Mouse (Mus musculus) embryonic facial prominence, embryonic 11.5 days (tissue): ENCODE measurements around the gene Lce1e. TPM values are rescaled to one million over a fixed set of nuclear protein-coding genes. Genes with fewer than 3 reads are reported as not detected.
"Not testable (repeated sequence)": the region's sequence is repeated elsewhere in the genome, so short reads cannot be mapped to it uniquely, and the experiment has no call there.

Source experiments
- ATAC-seq: fragments of 200-750 bp; cut with Nextera tagmentation; replicated peaks from 2 replicates; pipeline ENCODE4 v1.8.0; 2017; ENCODE audit warnings: low read depth; ENCODE audit not compliant: insufficient number of reproducible peaks, low FRiP score, low TSS enrichment
- DNase-seq: peaks from one replicate; pipeline ENCODE4 v3.0.0-alpha.2; 2015; ENCODE audit warnings: low spot score
- H3K27ac ChIP-seq: fragments of 300-500 bp; sonication (generic); replicated peaks from 2 replicates; pipeline ENCODE4 v1.5.1; 2014; ENCODE audit warnings: mild to moderate bottlenecking, low read depth, low read length, control low read depth
- H3K27me3 ChIP-seq: fragments of 300-500 bp; sonication (generic); 2 replicates; pipeline ENCODE4 v1.6.1; 2014; ENCODE audit warnings: mild to moderate bottlenecking, low read length, moderate library complexity, mixed read lengths; ENCODE audit not compliant: control insufficient read depth, insufficient read depth
- H3K36me3 ChIP-seq: fragments of 300-500 bp; sonication (generic); replicated peaks from 2 replicates; pipeline ENCODE4 v1.6.1; 2014; ENCODE audit warnings: low read depth, mild to moderate bottlenecking, low read length, moderate library complexity, mixed read lengths; ENCODE audit not compliant: control insufficient read depth, insufficient read depth
- H3K4me1 ChIP-seq: fragments of 300-500 bp; sonication (generic); 2 replicates; pipeline ENCODE4 v1.6.1; 2014; ENCODE audit warnings: low read length, mixed read lengths; ENCODE audit not compliant: control insufficient read depth, insufficient read depth
- H3K4me2 ChIP-seq: fragments of 300-500 bp; sonication (generic); 2 replicates; pipeline ENCODE4 v1.6.1; 2014; ENCODE audit warnings: low read depth, mild to moderate bottlenecking, control low read depth, low read length, moderate library complexity
- H3K4me3 ChIP-seq: fragments of 300-500 bp; sonication (generic); 2 replicates; pipeline ENCODE4 v1.5.1; 2014; ENCODE audit warnings: low read depth, low read length, control low read depth
- H3K9ac ChIP-seq: fragments of 300-500 bp; sonication (generic); replicated peaks from 2 replicates; pipeline ENCODE4 v1.6.1; 2014; ENCODE audit warnings: mild to moderate bottlenecking, control low read depth, low read length
- H3K9me3 ChIP-seq: fragments of 300-500 bp; sonication (generic); replicated peaks from 2 replicates; pipeline ENCODE4 v1.6.1; 2016; ENCODE audit warnings: mild to moderate bottlenecking, low read length, inconsistent platforms, mixed read lengths; ENCODE audit not compliant: control insufficient read depth
- WGBS: fragments of 180-500 bp; shearing (Covaris S2); extraction: QIAGEN DNeasy Blood & Tissue Kit; methylation state at CpG from one replicate; pipeline ENCODE4 v1.1.7; 2014; 5-methylcytosine and 5-hydroxymethylcytosine counted together
- polyA plus RNA-seq: library from polyadenylated mRNA; unstranded; fragments of >200 nt; fragmentation: Nextera tagmentation; extraction: Ambion mirVana; gene quantifications from 2 replicates; pipeline ENCODE4 v1.2.1, GENCODE M21; 2014

The Lce1e gene
- polyA plus RNA-seq, 1 experiment from 2014 or later: not detected

- Histone ChIP-seq H3K4me1 (no peaks in the 10 kb centered on the region), H3K4me3 (no peak overlapping the region), H3K9ac (no peak overlapping the region), H3K9me3 (no peaks in the 10 kb centered on the region), H3K27me3 (no peaks in the 10 kb centered on the region), H3K27ac (no peak overlapping the region), H3K36me3 (no peaks in the 10 kb centered on the region), H3K4me2 (no peak overlapping the region)
- no peak for DNase-seq
- ATAC-seq: no peak
Measured at GRCm38 (mm10) chr3:92691688-92692087, 17.2 kb downstream of the Lce1e start.

- not testable (repeated sequence) for H3K9me3 ChIP-seq, H3K9ac ChIP-seq, DNase-seq, H3K4me3 ChIP-seq, H3K4me2 ChIP-seq, H3K36me3 ChIP-seq, H3K27me3 ChIP-seq, H3K4me1 ChIP-seq, ATAC-seq, H3K27ac ChIP-seq
- WGBS: 84% methylated on average over 16 of the region's 16 CpGs
Measured at GRCm38 (mm10) chr3:92689154-92689553, 19.7 kb downstream of the Lce1e start.

- Histone ChIP-seq H3K27ac (no peak within 1 kb of the TSS), H3K36me3 (no peaks in the 10 kb centered on the region), H3K4me3 (no peak within 1 kb of the TSS), H3K9ac (no peak within 1 kb of the TSS), H3K27me3 (no peaks in the 10 kb centered on the region), H3K4me1 (no peaks in the 10 kb centered on the region), H3K4me2 (no peak within 1 kb of the TSS), H3K9me3 (no peaks in the 10 kb centered on the region)
- WGBS: 70% methylated on average over 2 of the region's 2 CpGs
- ATAC-seq: no peak
- no peak for DNase-seq
Measured at GRCm38 (mm10) chr3:92687110-92687509, 21.8 kb downstream of the Lce1e start, which contains the start of gene Lce1d. TSS of gene Lce1d (minus strand) at chr3:92687210.

- no peak for DNase-seq
- no peaks in the 10 kb centered on the region for H3K9me3 ChIP-seq
- ATAC-seq: no peak
- 89% methylated on average over 4 of the region's 4 CpGs for WGBS
- H3K4me2 ChIP-seq: no peak within 1 kb of the TSS
- no peaks in the 10 kb centered on the region for H3K27me3 ChIP-seq
- no peaks in the 10 kb centered on the region for H3K4me1 ChIP-seq
- H3K4me3 ChIP-seq: no peak within 1 kb of the TSS
- no peaks in the 10 kb centered on the region for H3K36me3 ChIP-seq
- no peak within 1 kb of the TSS for H3K9ac ChIP-seq
- H3K27ac ChIP-seq: no peak within 1 kb of the TSS
Measured at GRCm38 (mm10) chr3:92678947-92679346, 29.9 kb downstream of the Lce1e start, which contains the start of gene Lce1c. TSS of gene Lce1c (plus strand) at chr3:92679247.

- no peaks in the 10 kb centered on the region for H3K36me3 ChIP-seq
- H3K9me3 ChIP-seq: no peaks in the 10 kb centered on the region
- ATAC-seq (no peak), DNase-seq (no peak)
- no peak within 1 kb of the TSS for H3K4me2 ChIP-seq
- H3K27ac ChIP-seq: no peak within 1 kb of the TSS
- no peak within 1 kb of the TSS for H3K4me3 ChIP-seq
- no peak within 1 kb of the TSS for H3K9ac ChIP-seq
- no peaks in the 10 kb centered on the region for H3K27me3 ChIP-seq
- no peaks in the 10 kb centered on the region for H3K4me1 ChIP-seq
Measured at GRCm38 (mm10) chr3:92670215-92670614, 38.7 kb downstream of the Lce1e start, which contains the start of gene Lce1a2. TSS of gene Lce1a2 (minus strand) at chr3:92670315.

Other genes with a start within 250 kb of the Lce1e start
- gene Sprr1a, start 223.2 kb downstream of the Lce1e start, polyA plus RNA-seq: 0.36 TPM in 1 of 2 replicates, not detected in the other
- gene Sprr4, start 208.6 kb downstream of the Lce1e start, polyA plus RNA-seq: not detected in 2 replicates
- gene 2310046K23Rik, start 174.6 kb downstream of the Lce1e start, polyA plus RNA-seq: not detected in 2 replicates
- 0.17 TPM in 1 of 2 replicates, not detected in the other for gene Ivl, start 135.3 kb downstream of the Lce1e start, polyA plus RNA-seq
- not detected in 2 replicates for gene Smcp, start 120.1 kb downstream of the Lce1e start, polyA plus RNA-seq
- gene 2210017I01Rik, start 101.6 kb downstream of the Lce1e start, polyA plus RNA-seq: not detected in 2 replicates
- not detected in 2 replicates for gene Lce6a, start 87.4 kb downstream of the Lce1e start, polyA plus RNA-seq
- gene Lce1a1, start 60.8 kb downstream of the Lce1e start, polyA plus RNA-seq: not detected in 2 replicates
- gene Lce1b, start 52.1 kb downstream of the Lce1e start, polyA plus RNA-seq: not detected in 2 replicates
- gene Lce1a2, start 38.8 kb downstream of the Lce1e start, polyA plus RNA-seq: not detected in 2 replicates
- not detected in 2 replicates for gene Lce1c, start 29.8 kb downstream of the Lce1e start, polyA plus RNA-seq
- gene Lce1d, start 21.9 kb downstream of the Lce1e start, polyA plus RNA-seq: not detected in 2 replicates
- gene Lce1f, start 11.3 kb upstream of the Lce1e start, polyA plus RNA-seq: not detected in 2 replicates
- not detected in 2 replicates for gene Gm38119, start 30.0 kb upstream of the Lce1e start, polyA plus RNA-seq
- gene Lce1g, start 43.3 kb upstream of the Lce1e start, polyA plus RNA-seq: not detected in 2 replicates
- not detected in 2 replicates for gene Lce1h, start 56.0 kb upstream of the Lce1e start, polyA plus RNA-seq
- not detected in 2 replicates for gene Lce1i, start 69.8 kb upstream of the Lce1e start, polyA plus RNA-seq
- gene Lce1j, start 81.4 kb upstream of the Lce1e start, polyA plus RNA-seq: not detected in 2 replicates
- not detected in 2 replicates for gene Lce1k, start 98.8 kb upstream of the Lce1e start, polyA plus RNA-seq
- not detected in 2 replicates for gene Kprp, start 118.2 kb upstream of the Lce1e start, polyA plus RNA-seq
- not detected in 2 replicates for gene Lce1l, start 142.2 kb upstream of the Lce1e start, polyA plus RNA-seq
- gene 2310050C09Rik, start 161.1 kb upstream of the Lce1e start, polyA plus RNA-seq: not detected in 2 replicates
- gene Lce3a, start 217.2 kb upstream of the Lce1e start, polyA plus RNA-seq: not detected in 2 replicates
- gene Lce3b, start 223.9 kb upstream of the Lce1e start, polyA plus RNA-seq: not detected in 2 replicates
- not detected in 2 replicates for gene Lce3c, start 235.4 kb upstream of the Lce1e start, polyA plus RNA-seq
- gene Lce3d, start 248.3 kb upstream of the Lce1e start, polyA plus RNA-seq: not detected in 2 replicates